Mouse (Mus musculus): ENCODE data around the gene Phxr2. TPM values are rescaled to one million over a fixed set of nuclear protein-coding genes. Genes with fewer than 3 reads are reported as not detected.
"Not testable (repeated sequence)": the region's sequence is repeated elsewhere in the genome, so short reads cannot be mapped to it uniquely, and the experiment has no call there.

Gene Phxr2
- polyA plus RNA-seq, 1 experiment: not detected

DNA sequence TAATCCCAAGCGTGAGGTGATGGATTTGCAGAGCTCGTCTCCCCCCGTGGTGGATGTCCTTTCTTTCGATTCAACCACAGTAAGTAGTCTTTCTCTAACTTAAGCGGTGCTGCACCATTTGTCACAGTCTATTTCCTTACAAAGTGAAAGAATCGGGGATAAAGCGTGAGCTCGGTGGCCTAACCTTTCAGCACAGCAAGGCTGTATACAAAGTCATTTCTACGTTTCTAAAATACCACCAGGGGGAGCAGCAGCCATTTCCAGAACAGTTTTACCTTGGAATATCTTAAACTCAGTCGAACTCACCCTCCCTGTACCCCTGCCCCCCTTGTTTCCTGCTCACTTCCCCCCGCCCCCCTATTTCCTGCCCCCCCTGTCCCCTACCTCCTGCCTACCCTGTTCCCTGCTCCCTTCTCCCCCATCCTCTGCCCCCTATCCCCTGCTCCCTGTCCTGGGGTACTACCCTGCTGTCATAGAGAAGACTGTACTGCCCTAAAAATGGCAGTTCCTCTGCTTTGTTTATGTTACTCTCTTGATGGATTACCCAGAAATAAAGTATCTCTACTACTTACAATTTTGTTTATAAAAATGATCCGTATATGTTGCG is 38.8 kb upstream of the Phxr2 start:
- Histone ChIP-seq H3K4me2 (ENCODE audit: low read depth) (no peak overlapping the region), H3ac (ENCODE audit: control insufficient read depth, insufficient read length) (no peak overlapping the region), H3K27me3 (ENCODE audit: control insufficient read depth, insufficient read depth, insufficient read length) (no peaks in the 10 kb centered on the region), H3K36me3 (ENCODE audit: control insufficient read depth, insufficient read depth) (no peaks in the 10 kb centered on the region), H3K4me3 (no peak overlapping the region), H3K79me2 (ENCODE audit: control insufficient read depth, insufficient read depth) (no peaks in the 10 kb centered on the region)
- TF ChIP-seq MAX (IDR thresholded peaks at IDR 0.05; ENCODE audit: low read depth) (no peak), POLR2A (IDR thresholded peaks at IDR 0.05; ENCODE audit: insufficient read length, low read depth) (no peak), MYOG (IDR thresholded peaks at IDR 0.05; ENCODE audit: control insufficient read depth in 1 of 3, insufficient read depth in 1 of 3, insufficient read length in 2 of 3, low read depth in 2 of 3) (no peak), REST (IDR thresholded peaks at IDR 0.05; ENCODE audit: insufficient read depth, insufficient read length) (no peak), TCF3 (IDR thresholded peaks at IDR 0.05; ENCODE audit: insufficient read length, low read depth) (no peak), TCF12 (IDR thresholded peaks at IDR 0.05; ENCODE audit: insufficient read depth, poor library complexity, severe bottlenecking) (no peak), POLR2AphosphoS2 (IDR thresholded peaks at IDR 0.05; ENCODE audit: insufficient read length, low read depth) (no peak), E2F4 (IDR thresholded peaks at IDR 0.05; ENCODE audit: insufficient read depth) (no peak), SRF (IDR thresholded peaks at IDR 0.05; ENCODE audit: control insufficient read depth, insufficient read length, low read depth) (no peak), USF1 (IDR thresholded peaks at IDR 0.05; ENCODE audit: low read depth) (no peak), MYOD1 (IDR thresholded peaks at IDR 0.05; ENCODE audit: control insufficient read depth in 1 of 3, insufficient read length in 2 of 3, low read depth in 2 of 3) (no peak), CEBPB (IDR thresholded peaks at IDR 0.05; ENCODE audit: insufficient read depth, poor library complexity, severe bottlenecking) (no peak)

GRCm38 (mm10) chr10:99163002-99163401 is 36.9 kb upstream of the Phxr2 start:
- TF ChIP-seq POLR2AphosphoS2 (IDR thresholded peaks at IDR 0.05; ENCODE audit: insufficient read length, low read depth) (no peak), MYOG (IDR thresholded peaks at IDR 0.05; ENCODE audit: control insufficient read depth in 1 of 3, insufficient read depth in 1 of 3, insufficient read length in 2 of 3, low read depth in 2 of 3) (no peak), TCF3 (IDR thresholded peaks at IDR 0.05; ENCODE audit: insufficient read length, low read depth) (no peak), REST (IDR thresholded peaks at IDR 0.05; ENCODE audit: insufficient read depth, insufficient read length) (no peak), E2F4 (IDR thresholded peaks at IDR 0.05; ENCODE audit: insufficient read depth) (no peak)
- no peaks in the 10 kb centered on the region for H3K36me3 ChIP-seq (ENCODE audit: control insufficient read depth, insufficient read depth)
- H3K79me2 ChIP-seq (ENCODE audit: control insufficient read depth, insufficient read depth): no peaks in the 10 kb centered on the region
- no peak overlapping the region for H3ac ChIP-seq (ENCODE audit: control insufficient read depth, insufficient read length)
- no peak overlapping the region for H3K4me2 ChIP-seq (ENCODE audit: low read depth)
- H3K4me3 ChIP-seq: no peak overlapping the region
- H3K27me3 ChIP-seq (ENCODE audit: control insufficient read depth, insufficient read depth, insufficient read length): no peaks in the 10 kb centered on the region

DNA sequence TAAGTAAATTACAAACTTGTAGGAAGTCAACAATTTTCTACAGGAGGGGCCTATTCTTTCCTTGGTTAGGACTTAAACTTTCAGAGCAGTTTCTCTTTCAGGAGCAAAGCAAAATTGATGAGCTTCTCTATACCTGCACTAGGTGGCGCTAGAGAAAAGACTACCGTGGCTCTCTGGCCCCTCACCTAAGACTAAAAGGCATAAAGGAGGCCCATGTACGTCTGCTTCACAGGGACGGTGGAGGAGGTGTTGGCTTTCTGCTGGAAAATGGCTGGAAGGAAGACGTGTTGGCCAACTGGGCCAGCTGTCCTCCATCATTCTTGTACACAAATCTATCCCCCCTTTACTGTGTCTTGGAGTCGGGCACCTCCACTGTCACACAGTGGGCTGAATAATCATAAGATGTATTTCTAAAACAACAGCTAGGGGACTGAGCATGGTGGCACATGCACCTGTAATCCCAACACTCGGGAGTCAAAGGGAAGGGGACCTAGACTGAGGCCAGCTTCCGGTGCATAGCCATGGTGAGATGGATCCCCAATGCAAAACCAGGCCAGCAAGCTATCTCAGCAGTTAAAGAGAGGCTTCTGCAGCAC is 36.0 kb upstream of the Phxr2 start:
- H3K27me3 ChIP-seq (ENCODE audit: control insufficient read depth, insufficient read depth, insufficient read length): no peaks in the 10 kb centered on the region
- TF ChIP-seq REST (IDR thresholded peaks at IDR 0.05; ENCODE audit: insufficient read depth, insufficient read length) (no peak), TCF12 (IDR thresholded peaks at IDR 0.05; ENCODE audit: insufficient read depth, poor library complexity, severe bottlenecking) (no peak), MAX (IDR thresholded peaks at IDR 0.05; ENCODE audit: low read depth) (no peak), TCF3 (IDR thresholded peaks at IDR 0.05; ENCODE audit: insufficient read length, low read depth) (no peak), SRF (IDR thresholded peaks at IDR 0.05; ENCODE audit: control insufficient read depth, insufficient read length, low read depth) (no peak), POLR2AphosphoS2 (IDR thresholded peaks at IDR 0.05; ENCODE audit: insufficient read length, low read depth) (no peak), MYOG (IDR thresholded peaks at IDR 0.05; ENCODE audit: control insufficient read depth in 1 of 3, insufficient read depth in 1 of 3, insufficient read length in 2 of 3, low read depth in 2 of 3) (no peak)
- H3K4me2 ChIP-seq (ENCODE audit: low read depth): no peak overlapping the region
- no peak overlapping the region for H3ac ChIP-seq (ENCODE audit: control insufficient read depth, insufficient read length)
- no peak overlapping the region for H3K4me3 ChIP-seq
- H3K36me3 ChIP-seq (ENCODE audit: control insufficient read depth, insufficient read depth): no peaks in the 10 kb centered on the region
- H3K79me2 ChIP-seq (ENCODE audit: control insufficient read depth, insufficient read depth): no peaks in the 10 kb centered on the region

GRCm38 (mm10) chr10:99157697-99158096 is 31.6 kb upstream of the Phxr2 start:
- H3K36me3 ChIP-seq (ENCODE audit: control insufficient read depth, insufficient read depth); H3K79me2 ChIP-seq (ENCODE audit: control insufficient read depth, insufficient read depth); H3K4me2 ChIP-seq (ENCODE audit: low read depth); H3K27me3 ChIP-seq (ENCODE audit: control insufficient read depth, insufficient read depth, insufficient read length); H3ac ChIP-seq (ENCODE audit: control insufficient read depth, insufficient read length); H3K4me3 ChIP-seq: not testable (repeated sequence)

DNA sequence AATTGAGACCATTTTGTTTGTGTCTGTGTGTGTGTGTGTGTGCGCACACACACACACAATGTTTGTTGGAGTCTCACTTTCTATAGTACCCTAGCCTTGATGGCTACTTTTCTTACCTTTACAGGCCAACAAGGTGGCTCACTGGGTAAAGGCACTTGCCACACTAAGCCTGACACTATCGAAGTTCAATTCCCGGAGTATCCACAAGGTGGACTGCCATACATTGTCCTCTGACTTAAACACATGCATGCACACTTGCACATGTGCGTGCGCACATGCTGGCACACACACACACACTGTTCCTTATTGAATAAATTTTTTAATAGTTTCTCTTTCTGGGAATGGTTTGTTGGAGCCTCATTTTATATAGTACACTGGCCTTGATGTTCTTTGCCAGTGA is 30.7 kb upstream of the Phxr2 start:
- TF ChIP-seq REST (IDR thresholded peaks at IDR 0.05; ENCODE audit: insufficient read depth, insufficient read length): no peak
- TF ChIP-seq MYOG (IDR thresholded peaks at IDR 0.05; ENCODE audit: control insufficient read depth in 1 of 3, insufficient read depth in 1 of 3, insufficient read length in 2 of 3, low read depth in 2 of 3): no peak
- no peak for TF ChIP-seq MAX (IDR thresholded peaks at IDR 0.05; ENCODE audit: low read depth)
- no peak for TF ChIP-seq MYOD1 (IDR thresholded peaks at IDR 0.05; ENCODE audit: control insufficient read depth in 1 of 3, insufficient read length in 2 of 3, low read depth in 2 of 3)
- no peak for TF ChIP-seq TCF3 (IDR thresholded peaks at IDR 0.05; ENCODE audit: insufficient read length, low read depth)
- TF ChIP-seq TCF12 (IDR thresholded peaks at IDR 0.05; ENCODE audit: insufficient read depth, poor library complexity, severe bottlenecking): no peak
- TF ChIP-seq POLR2A (IDR thresholded peaks at IDR 0.05; ENCODE audit: insufficient read length, low read depth): no peak
- TF ChIP-seq SRF (IDR thresholded peaks at IDR 0.05; ENCODE audit: control insufficient read depth, insufficient read length, low read depth): no peak
- TF ChIP-seq E2F4 (IDR thresholded peaks at IDR 0.05; ENCODE audit: insufficient read depth): no peak
- no peak for TF ChIP-seq CEBPB (IDR thresholded peaks at IDR 0.05; ENCODE audit: insufficient read depth, poor library complexity, severe bottlenecking)
- H3K36me3 ChIP-seq (ENCODE audit: control insufficient read depth, insufficient read depth): no peaks in the 10 kb centered on the region
- H3ac ChIP-seq (ENCODE audit: control insufficient read depth, insufficient read length): no peak overlapping the region
- no peaks in the 10 kb centered on the region for H3K27me3 ChIP-seq (ENCODE audit: control insufficient read depth, insufficient read depth, insufficient read length)
- no peaks in the 10 kb centered on the region for H3K79me2 ChIP-seq (ENCODE audit: control insufficient read depth, insufficient read depth)
- H3K4me3 ChIP-seq: no peak overlapping the region
- H3K4me2 ChIP-seq (ENCODE audit: low read depth): no peak overlapping the region
